Mouse (Mus musculus): ENCODE results near the gene Gm20547.

DNA sequence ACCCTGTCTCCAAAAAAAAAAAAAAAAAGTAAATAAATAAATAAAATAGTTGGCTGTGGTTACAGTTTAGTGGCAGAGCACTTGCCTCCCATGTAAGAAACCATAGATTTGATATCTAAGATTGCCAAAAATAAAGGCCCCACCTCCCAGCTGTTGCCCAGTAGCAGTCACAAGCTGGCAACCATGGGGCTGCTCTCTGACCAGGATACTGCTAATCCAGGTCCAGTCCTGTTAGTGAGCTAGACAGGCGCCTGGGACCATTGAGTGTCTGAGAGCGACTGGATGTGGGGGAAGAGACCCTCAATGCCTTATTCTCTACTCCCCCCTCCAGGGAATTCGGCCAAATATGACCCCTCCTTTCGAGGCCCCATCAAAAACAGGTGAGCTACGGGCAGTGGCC is 34.5 kb upstream of the Gm20547 start:
- TF ChIP-seq CTCF (IDR thresholded peaks at IDR 0.05; ENCODE audit: low read depth, low read length) (no peak), POLR2A (IDR thresholded peaks at IDR 0.05; ENCODE audit: extremely low read depth, insufficient read depth, low read length) (no peak)
